Comparison of ENCODE assay signal across 20 mouse cellular contexts in the genomic region with DNA sequence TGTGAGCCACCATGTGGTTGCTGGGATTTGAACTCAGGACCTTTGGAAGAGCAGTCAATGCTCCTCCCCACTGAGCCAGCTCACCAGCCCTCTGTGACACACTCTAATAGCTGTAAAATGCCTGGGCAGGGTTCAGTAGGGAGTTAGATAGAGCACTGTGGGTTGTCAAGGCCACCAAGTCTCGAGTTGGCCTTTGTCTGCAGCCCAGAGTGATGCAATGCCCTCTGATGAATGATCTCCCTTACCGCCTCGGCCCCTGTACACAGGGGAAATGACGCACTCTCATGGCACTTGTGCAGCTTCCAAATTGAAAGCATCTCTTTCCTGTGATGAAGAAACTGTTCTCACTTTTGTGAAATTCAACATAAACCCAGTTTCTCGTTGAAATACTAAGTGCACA. TPM values are rescaled to one million over a fixed set of nuclear protein-coding genes. Genes with fewer than 3 reads are reported as not detected.
DNase-seq lines count a peak whose midpoint lies in the region; ATAC-seq and TF ChIP-seq lines count a peak whose summit lies in the region.
"Had no signal": no experiment of that assay in that cellular context is flagged by ENCODE, and none has a peak within 500 bp of the region (broad histone marks: within the 10 kb centered on the region; RNA-seq: fewer than 3 reads in every experiment).

No protein-coding gene starts in this region.

- H3K9me3 ChIP-seq in liver, embryonic 14.5 days (ENCODE audit: control insufficient read depth, low read length): no peaks in the 10 kb centered on the region
- no peaks in the 10 kb centered on the region for H3K9me3 ChIP-seq in liver, embryonic 12.5 days (replicated peaks)
- no peaks in the 10 kb centered on the region for H3K9me3 ChIP-seq in liver, embryonic 15.5 days (replicated peaks)
- H3K9me3 ChIP-seq: heart, embryonic 12.5 days; hindbrain, embryonic 15.5 days; kidney, embryonic 15.5 days; lung, embryonic 15.5 days; midbrain, embryonic 12.5 days had no signal

- no peaks in the 10 kb centered on the region for H3K4me1 ChIP-seq in liver, embryonic 14.5 days (replicated peaks; ENCODE audit: control insufficient read depth in 2 of 2, insufficient read depth in 2 of 2, low read length in 1 of 2)
- H3K4me1 ChIP-seq in liver, embryonic 12.5 days: no peaks in the 10 kb centered on the region
- no peaks in the 10 kb centered on the region for H3K4me1 ChIP-seq in liver, embryonic 15.5 days (replicated peaks)
- no peaks in the 10 kb centered on the region for H3K4me1 ChIP-seq in cerebellum, adult 2 months (ENCODE audit: control insufficient read depth, insufficient read depth, low read length)
- H3K4me1 ChIP-seq: heart, embryonic 12.5 days; hindbrain, embryonic 15.5 days; kidney, embryonic 15.5 days; lung, embryonic 15.5 days; midbrain, embryonic 12.5 days had no signal

- no peaks in the 10 kb centered on the region for H3K27me3 ChIP-seq in liver, embryonic 14.5 days (ENCODE audit: control insufficient read depth, insufficient read depth, low read length)
- H3K27me3 ChIP-seq in liver, embryonic 12.5 days (replicated peaks): no peaks in the 10 kb centered on the region
- no peaks in the 10 kb centered on the region for H3K27me3 ChIP-seq in liver, embryonic 15.5 days
- no peaks in the 10 kb centered on the region for H3K27me3 ChIP-seq in cerebellum, adult 2 months (ENCODE audit: control insufficient read depth, insufficient read depth, low read length)
- H3K27me3 ChIP-seq: heart, embryonic 12.5 days; hindbrain, embryonic 15.5 days; kidney, embryonic 15.5 days; lung, embryonic 15.5 days; midbrain, embryonic 12.5 days had no signal

- no peak overlapping the region for H3K27ac ChIP-seq in liver, embryonic 14.5 days
- H3K27ac ChIP-seq in liver, embryonic 12.5 days: no peak overlapping the region
- no peak overlapping the region for H3K27ac ChIP-seq in liver, embryonic 15.5 days (replicated peaks)
- no peak overlapping the region for H3K27ac ChIP-seq in cerebellum, adult 2 months (ENCODE audit: insufficient read depth, low read length)
- H3K27ac ChIP-seq: hindbrain, embryonic 15.5 days; kidney, embryonic 15.5 days; lung, embryonic 15.5 days; midbrain, embryonic 12.5 days had no signal

- no peak for DNase-seq in liver, embryonic 14.5 days (ENCODE audit: low read depth in 3 of 3, low spot score in 3 of 3)
- DNase-seq in 416B (ENCODE audit: low read depth): peak; percentile 93
- DNase-seq in adrenal gland, adult 8-10 months: peak; percentile 89
- no peak for DNase-seq in left cerebral cortex, adult 18-20 months (ENCODE audit: low spot score in 2 of 2)
- no peak for DNase-seq in cerebellum, adult 2 months
- no peak for DNase-seq in frontal cortex, postnatal 10 days (ENCODE audit: low spot score in 2 of 2)
- DNase-seq: B cell, adult 2 months; cerebellum, adult 9-10 months; gastrocnemius, postnatal 25 days; left cerebral cortex, postnatal 4 days; thymus, adult 2 months had no signal

- H3K9ac ChIP-seq in liver, embryonic 14.5 days (replicated peaks): no peak overlapping the region
- H3K9ac ChIP-seq in liver, embryonic 12.5 days: no peak overlapping the region
- no peak overlapping the region for H3K9ac ChIP-seq in liver, embryonic 15.5 days
- H3K9ac ChIP-seq: heart, embryonic 12.5 days; hindbrain, embryonic 15.5 days; kidney, embryonic 15.5 days; lung, embryonic 15.5 days; midbrain, embryonic 12.5 days had no signal

- peaks cover 46% of the 10 kb centered on the region for H3K36me3 ChIP-seq in liver, embryonic 14.5 days (replicated peaks; ENCODE audit: control insufficient read depth, insufficient read depth, low read depth)
- peaks cover 99% of the 10 kb centered on the region for H3K36me3 ChIP-seq in liver, embryonic 12.5 days
- peaks cover 99% of the 10 kb centered on the region for H3K36me3 ChIP-seq in liver, embryonic 15.5 days (replicated peaks)

- TF ChIP-seq EP300 in liver, embryonic 14.5 days (IDR thresholded peaks at IDR 0.05; ENCODE audit: low read depth): no peak

- 67% methylated on average over 5 of the region's 5 CpGs for WGBS in liver, embryonic 14.5 days (ENCODE audit: insufficient replicate concordance)
- WGBS in liver, embryonic 12.5 days (ENCODE audit: insufficient replicate concordance): 73% methylated on average over 5 of the region's 5 CpGs
- WGBS in liver, embryonic 15.5 days (ENCODE audit: insufficient replicate concordance): 70% methylated on average over 5 of the region's 5 CpGs
- WGBS in cerebellum, adult 2 months: 83% methylated on average over 5 of the region's 5 CpGs

- no peak overlapping the region for H3K4me3 ChIP-seq in liver, embryonic 14.5 days (ENCODE audit: insufficient read depth in 1 of 2, low read depth in 2 of 2, low read length in 2 of 2)
- no peak overlapping the region for H3K4me3 ChIP-seq in liver, embryonic 12.5 days
- H3K4me3 ChIP-seq in liver, embryonic 15.5 days (replicated peaks): no peak overlapping the region
- H3K4me3 ChIP-seq in cerebellum, adult 2 months (replicated peaks; ENCODE audit: insufficient read depth, low read depth, low read length): no peak overlapping the region
- H3K4me3 ChIP-seq: heart, embryonic 12.5 days; hindbrain, embryonic 15.5 days; kidney, embryonic 15.5 days; lung, embryonic 15.5 days; midbrain, embryonic 12.5 days had no signal

- ATAC-seq in liver, embryonic 14.5 days (ENCODE audit: insufficient read depth): peak; percentile 45; the same call in 1 of the 2 replicates
- no peak for ATAC-seq in liver, embryonic 12.5 days
- peak; percentile 60 for ATAC-seq in liver, embryonic 15.5 days (ENCODE audit: insufficient read depth)
- ATAC-seq: activated CD4-positive, CD25-positive, alpha-beta regulatory T cell, adult 4 months; intestine, embryonic 16.5 days had no signal

- no peak for TF ChIP-seq POLR2A in cerebellum, adult 2 months (IDR thresholded peaks at IDR 0.05; ENCODE audit: borderline replicate concordance, insufficient read depth, low read length)

- no peak for TF ChIP-seq CTCF in liver, embryonic 14.5 days (IDR thresholded peaks at IDR 0.05; ENCODE audit: low read depth)
- no peak for TF ChIP-seq CTCF in cerebellum, adult 2 months (IDR thresholded peaks at IDR 0.05; ENCODE audit: borderline replicate concordance, insufficient read depth, low read depth, low read length)

- no peak overlapping the region for H3K4me2 ChIP-seq in liver, embryonic 14.5 days (ENCODE audit: low read depth)
- H3K4me2 ChIP-seq in liver, embryonic 12.5 days: no peak overlapping the region
- H3K4me2 ChIP-seq in liver, embryonic 15.5 days: no peak overlapping the region
- H3K4me2 ChIP-seq: heart, embryonic 12.5 days; hindbrain, embryonic 15.5 days; kidney, embryonic 15.5 days; lung, embryonic 15.5 days; midbrain, embryonic 12.5 days had no signal

RNA-seq across cellular contexts. Expression of a gene that starts 31.2 kb away (rescaled TPM):
- polyA plus RNA-seq in liver, embryonic 14.5 days (2012; rRNA removed): 30.7 and 43.3 TPM in 2 replicates
- 41.8 and 44.9 TPM in 2 replicates for polyA plus RNA-seq in liver, embryonic 14.5 days (2014; fragmentation: Nextera tagmentation; extraction: Ambion mirVana)
- 70.0 and 70.2 TPM in 2 replicates for polyA plus RNA-seq in liver, embryonic 12.5 days (2016; fragmentation: Nextera tagmentation; extraction: Ambion mirVana)
- total RNA-seq in adrenal gland, adult 8-10 months (2022): 10 to 100 TPM; 39.9 to 69.3 (median 52.3) TPM
- 51.9 and 54.5 TPM in 2 replicates for polyA plus RNA-seq in liver, embryonic 15.5 days (2015; fragmentation: Nextera tagmentation; extraction: Ambion mirVana)
- 10 to 100 TPM; 13.2 to 13.4 TPM for total RNA-seq in left cerebral cortex, adult 18-20 months (2021)
- 32.3 and 34.7 TPM in 2 replicates for polyA plus RNA-seq in cerebellum, adult 2 months (2012; rRNA removed)

RNA-seq across cellular contexts. Expression of a gene that starts 31.3 kb away (rescaled TPM):
- 4.2 and 4.7 TPM in 2 replicates for polyA plus RNA-seq in liver, embryonic 14.5 days (2012; rRNA removed)
- polyA plus RNA-seq in liver, embryonic 14.5 days (2014; fragmentation: Nextera tagmentation; extraction: Ambion mirVana): 5.9 and 6.3 TPM in 2 replicates
- 6.4 and 6.6 TPM in 2 replicates for polyA plus RNA-seq in liver, embryonic 12.5 days (2016; fragmentation: Nextera tagmentation; extraction: Ambion mirVana)
- 100 to 1,000 TPM; 109 to 161 (median 148) TPM for total RNA-seq in adrenal gland, adult 8-10 months (2022)
- 5.5 and 5.6 TPM in 2 replicates for polyA plus RNA-seq in liver, embryonic 15.5 days (2015; fragmentation: Nextera tagmentation; extraction: Ambion mirVana)
- 100 to 1,000 TPM; 152 to 161 TPM for total RNA-seq in left cerebral cortex, adult 18-20 months (2021)
- polyA plus RNA-seq in cerebellum, adult 2 months (2012; rRNA removed): 39.2 and 39.9 TPM in 2 replicates

Comparison
In these comparisons a context has a peak if more than half of its experiments do, and no peak if none do; other contexts are left out.
1. DNase-seq: peak in 416B (single experiment) and adrenal gland, adult 8-10 months (single experiment); none in liver, embryonic 14.5 days (0 of 3), left cerebral cortex, adult 18-20 months (0 of 2), cerebellum, adult 2 months (0 of 2) and frontal cortex, postnatal 10 days (0 of 2).